Mouse (Mus musculus): ENCODE measurements around the gene Eloa. TPM values are rescaled to one million over a fixed set of nuclear protein-coding genes. Genes with fewer than 3 reads are reported as not detected.

The Eloa gene
- polyA plus RNA-seq, 2 experiments from 2014 or later, result 50.0 to 57.9 TPM

GRCm38 (mm10) chr4:136030968-136031909, 9.7 kb upstream of the Eloa start:
- ATAC-seq, result peak; percentile 44

- peak; percentile 10 for ATAC-seq
Measured at GRCm38 (mm10) chr4:136028689-136029088, 7.1 kb upstream of the Eloa start.

GRCm38 (mm10) chr4:136028132-136028564, 6.6 kb upstream of the Eloa start:
- ATAC-seq, result no peak

GRCm38 (mm10) chr4:136027416-136028131, 6.0 kb upstream of the Eloa start:
- ATAC-seq, result no peak

GRCm38 (mm10) chr4:136025350-136025749, 3.8 kb upstream of the Eloa start:
- ATAC-seq, result no peak

GRCm38 (mm10) chr4:136022924-136023323, 1.4 kb upstream of the Eloa start:
- ATAC-seq, result no peak

- no peak for ATAC-seq
Measured at GRCm38 (mm10) chr4:136020743-136021548, 617 bp downstream of the Eloa start.

- peak; percentile 84 for ATAC-seq
Measured at GRCm38 (mm10) chr4:136016059-136016602, 5.4 kb downstream of the Eloa start.

GRCm38 (mm10) chr4:136010586-136010985, 11.0 kb downstream of the Eloa start:
- ATAC-seq, result no peak

- no peak for ATAC-seq
Measured at GRCm38 (mm10) chr4:136008782-136009447, 12.6 kb downstream of the Eloa start.

- peak; percentile 88 for ATAC-seq
Measured at GRCm38 (mm10) chr4:136006821-136007220, 14.7 kb downstream of the Eloa start.

GRCm38 (mm10) chr4:136004921-136005320, 16.6 kb downstream of the Eloa start:
- no peak for ATAC-seq

GRCm38 (mm10) chr4:136004107-136004675, 17.4 kb downstream of the Eloa start:
- no peak for ATAC-seq

- ATAC-seq, result no peak
Measured at GRCm38 (mm10) chr4:135995118-135995517, 26.4 kb downstream of the Eloa start.

GRCm38 (mm10) chr4:135993941-135994340, 27.6 kb downstream of the Eloa start:
- no peak for ATAC-seq

GRCm38 (mm10) chr4:135987714-135988113, 33.8 kb downstream of the Eloa start:
- ATAC-seq, result no peak

GRCm38 (mm10) chr4:135986943-135987710, 34.4 kb downstream of the Eloa start, which contains the start of gene Pithd1:
TSS of gene Pithd1 (minus strand) at chr4:135987264.
- ATAC-seq, result peak; percentile 80

GRCm38 (mm10) chr4:135986301-135986942, 35.1 kb downstream of the Eloa start:
- no peak for ATAC-seq

GRCm38 (mm10) chr4:135985769-135986168, 35.8 kb downstream of the Eloa start:
- ATAC-seq, result no peak

- no peak for ATAC-seq
Measured at GRCm38 (mm10) chr4:135985193-135985592, 36.4 kb downstream of the Eloa start.

Measured in activated CD4-positive, CD25-positive, alpha-beta regulatory T cell, adult 4 months (primary cell).